Mouse (Mus musculus) liver, postnatal 0 days (tissue): ENCODE measurements around the gene Smim11.

Experiments
- CTCF ChIP-seq: sonication (generic); IDR thresholded peaks from 2 replicates; pipeline ENCODE4 v1.5.1; 2016; ENCODE audit warnings: antibody characterized with exemption, low read depth
- EP300 ChIP-seq: IDR thresholded peaks from 2 replicates; pipeline ENCODE4 v1.6.1; 2016; ENCODE audit warnings: antibody characterized with exemption, low read depth, mild to moderate bottlenecking

GRCm38 (mm10) chr16:92355982-92356381 is 54.9 kb downstream of the Smim11 start:
- TF ChIP-seq CTCF = no peak
- no peak for TF ChIP-seq EP300
